Mouse (Mus musculus) adrenal gland, postnatal 10 days (tissue): ENCODE data around the gene Plpp2. TPM values are rescaled to one million over a fixed set of nuclear protein-coding genes. Genes with fewer than 3 reads are reported as not detected.
A peak's percentile ranks its signal among the peaks of the same experiment; 100 is the strongest.

Source experiments
- DNase-seq: peaks from one replicate; pipeline ENCODE4 v3.0.0; 2021; ENCODE audit warnings: mixed read lengths
- total RNA-seq, 2 experiments: library from RNA; stranded (reverse); gene quantifications; 2 replicates each; pipeline ENCODE4 v1.2.3; 2021

Plpp2 gene
- total RNA-seq, 2 experiments from 2014 or later = 16.4 to 19.4 TPM

DNA sequence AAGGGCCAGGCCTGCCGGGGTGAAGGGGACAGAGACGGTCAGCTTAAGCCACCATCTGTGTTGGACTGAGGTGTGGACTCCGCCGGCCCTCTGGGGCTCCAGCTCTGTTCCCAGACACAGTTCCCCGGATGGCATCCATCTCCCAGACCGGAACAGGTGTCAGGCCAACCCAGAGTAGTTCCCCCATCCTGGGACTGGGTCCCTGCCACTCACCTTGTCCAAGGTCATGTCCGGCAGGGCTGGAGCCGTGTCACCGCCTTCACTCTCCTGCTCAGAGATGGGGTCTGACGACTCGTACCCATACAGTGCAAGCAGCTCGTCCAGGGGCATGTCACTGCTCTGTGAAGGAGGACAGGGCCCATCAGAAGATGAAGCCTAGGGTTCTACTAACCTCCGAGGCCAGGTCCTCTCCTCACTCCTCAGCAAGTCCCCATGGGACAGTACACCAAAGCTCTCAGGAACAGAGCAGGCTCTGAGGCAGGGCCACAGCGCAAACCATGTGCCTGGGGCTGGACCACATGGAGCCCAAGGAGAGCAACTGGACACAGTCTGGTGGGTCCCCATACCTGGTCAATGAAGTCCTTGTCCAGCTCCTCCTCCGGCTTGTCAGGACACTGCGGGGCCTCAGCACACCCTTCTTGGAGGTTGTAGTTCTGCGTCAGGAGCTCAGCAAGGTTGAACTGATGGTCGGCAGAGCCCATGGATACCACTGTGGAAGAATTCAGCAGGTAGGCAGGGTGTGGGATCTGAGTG lies 15.6 kb upstream of the Plpp2 start:
- no peak for DNase-seq

- DNase-seq = no peak
Measured at GRCm38 (mm10) chr10:79548546-79548945, 14.9 kb upstream of the Plpp2 start.

DNA sequence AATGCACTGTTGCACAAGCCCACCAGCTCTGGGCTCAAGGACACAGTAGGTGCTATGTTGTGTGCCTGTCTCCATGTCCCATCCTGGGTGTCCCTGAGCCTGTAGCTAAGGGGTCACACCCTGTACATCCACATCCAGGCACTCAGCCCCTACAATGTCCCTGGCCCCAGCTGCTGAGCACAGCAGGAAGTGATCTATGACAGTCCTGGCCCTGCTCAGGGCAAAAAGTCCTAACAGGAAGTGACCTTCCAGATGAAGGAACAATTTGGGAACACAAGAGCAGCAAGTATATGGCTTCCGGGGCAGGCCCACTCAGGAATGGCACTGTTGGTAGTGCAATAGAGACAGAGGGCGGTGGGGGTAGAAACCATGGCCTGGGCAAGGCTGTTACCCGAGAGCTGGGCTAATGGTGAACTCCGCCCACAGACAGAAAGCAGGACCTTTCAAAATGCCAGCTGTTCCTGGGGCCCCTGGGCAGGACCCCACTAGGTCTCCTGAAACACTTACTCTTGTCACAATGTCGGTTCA lies 13.6 kb upstream of the Plpp2 start:
- DNase-seq = no peak

GRCm38 (mm10) chr10:79546483-79546882 lies 12.9 kb upstream of the Plpp2 start:
- DNase-seq = no peak

DNA sequence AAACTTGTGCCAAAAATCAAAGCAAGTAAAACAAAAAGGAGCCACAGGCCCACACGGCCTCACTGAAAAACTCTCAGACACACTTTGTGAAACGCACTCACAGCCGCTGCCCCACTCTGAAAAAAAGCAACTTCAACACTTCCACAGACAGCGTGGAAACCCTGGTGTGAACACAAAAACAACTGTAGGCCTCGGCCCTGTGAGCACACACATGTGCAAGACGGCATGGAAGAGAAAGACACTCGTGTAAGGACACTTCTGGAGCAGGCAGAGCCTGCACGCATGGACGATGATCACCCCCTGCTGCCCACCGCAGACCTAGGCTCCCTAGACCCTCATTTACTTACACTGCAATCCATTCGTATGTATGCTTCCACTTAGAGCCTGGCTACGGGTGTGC lies 12.3 kb upstream of the Plpp2 start:
- DNase-seq = no peak

- DNase-seq = no peak
Measured at GRCm38 (mm10) chr10:79544631-79545030, 11.0 kb upstream of the Plpp2 start.

DNA sequence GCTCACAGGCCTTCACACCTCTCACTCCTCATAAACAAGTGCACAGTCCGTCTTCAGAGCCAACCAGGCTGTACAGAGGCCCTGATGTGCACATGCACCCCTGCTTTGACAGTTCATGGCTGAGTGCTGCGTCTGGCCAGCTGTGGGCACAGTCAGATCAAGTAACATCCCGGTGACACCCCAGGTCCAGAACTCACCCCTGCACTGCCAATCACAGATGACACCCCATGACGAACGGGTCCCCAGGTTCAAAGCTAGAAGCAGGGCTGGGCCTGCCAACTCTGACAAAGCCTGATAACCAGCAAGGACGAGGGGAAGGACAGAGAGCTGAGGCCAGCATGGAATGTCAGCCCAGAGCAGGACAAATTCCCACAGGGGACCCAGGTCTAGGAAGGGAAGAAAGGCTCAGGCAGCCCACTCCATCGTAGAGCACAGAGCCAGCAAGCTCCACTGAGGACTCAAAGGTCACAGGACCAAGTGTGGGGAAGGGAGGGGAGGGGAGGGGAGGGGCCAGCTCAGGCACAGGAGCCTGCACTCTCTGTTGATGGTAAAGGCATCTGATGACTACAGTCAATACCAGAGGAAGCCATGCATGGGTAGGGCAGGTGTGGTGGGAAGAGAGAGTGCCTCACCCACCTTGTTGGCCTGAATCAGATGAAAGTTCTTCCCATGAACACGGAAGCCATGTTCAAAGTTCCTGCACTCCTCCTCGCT lies 10.4 kb upstream of the Plpp2 start:
- DNase-seq = peak; percentile 60

DNA sequence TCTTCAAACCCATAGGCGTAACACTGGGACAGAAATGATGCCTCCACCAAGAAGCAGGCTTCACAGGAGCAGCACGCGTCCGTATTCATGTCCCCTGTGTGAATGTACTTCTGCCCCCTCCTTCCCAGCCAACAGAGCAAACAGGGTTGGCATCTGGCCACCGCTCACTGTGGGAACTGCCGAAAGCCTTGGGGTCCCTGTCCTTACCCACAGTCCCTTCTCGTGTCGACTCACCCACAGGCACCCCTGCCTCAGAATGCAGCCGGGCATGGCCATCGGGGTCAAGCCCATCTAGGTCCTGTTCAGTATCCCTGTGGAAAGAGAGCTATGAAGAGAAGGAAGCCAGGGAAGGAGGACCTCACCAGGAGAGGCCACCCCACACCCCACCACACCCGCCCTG lies 8.6 kb upstream of the Plpp2 start:
- no peak for DNase-seq

DNA sequence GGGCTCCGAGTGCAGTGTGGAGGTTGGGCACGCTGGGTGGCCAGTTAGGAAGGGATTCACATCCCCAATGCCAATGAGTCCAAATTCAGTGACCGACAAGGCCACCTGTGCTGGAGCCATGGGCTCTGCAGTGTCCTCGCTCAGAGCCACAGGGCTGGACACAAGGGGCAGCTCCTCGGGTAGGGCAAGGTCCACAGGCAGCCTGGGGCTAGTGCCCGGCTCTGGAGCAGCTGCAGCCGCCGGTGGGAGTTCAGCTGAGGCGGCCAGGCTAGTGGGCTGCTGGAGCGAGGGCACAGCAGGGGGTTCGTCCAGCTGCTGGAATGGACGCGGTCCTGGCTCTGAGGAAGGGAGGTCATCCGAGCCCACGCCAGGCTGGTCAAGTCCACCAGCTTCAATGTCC lies 7.9 kb upstream of the Plpp2 start:
- DNase-seq = no peak

DNA sequence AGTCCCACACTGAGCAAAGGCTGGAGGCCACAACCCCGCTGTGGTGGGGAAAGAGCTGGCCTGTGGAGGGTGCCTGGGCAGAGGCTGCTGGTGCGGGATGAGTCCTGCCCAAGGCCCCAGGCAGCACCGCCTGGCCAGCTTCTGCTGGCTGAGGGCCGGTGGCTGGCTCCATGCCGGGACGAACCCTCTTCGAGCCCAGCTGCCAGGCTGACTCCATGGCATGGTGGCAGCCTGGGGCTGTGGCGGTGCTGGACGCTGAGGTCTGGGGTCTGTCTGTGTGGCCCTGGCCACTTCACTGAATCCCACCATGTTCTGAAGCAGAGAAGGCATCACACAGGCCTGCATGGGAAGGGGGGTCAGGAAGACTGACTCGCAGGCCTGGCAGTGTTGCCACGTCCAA lies 7.2 kb upstream of the Plpp2 start:
- DNase-seq = no peak

GRCm38 (mm10) chr10:79539701-79540495 lies 6.3 kb upstream of the Plpp2 start:
- no peak for DNase-seq

DNA sequence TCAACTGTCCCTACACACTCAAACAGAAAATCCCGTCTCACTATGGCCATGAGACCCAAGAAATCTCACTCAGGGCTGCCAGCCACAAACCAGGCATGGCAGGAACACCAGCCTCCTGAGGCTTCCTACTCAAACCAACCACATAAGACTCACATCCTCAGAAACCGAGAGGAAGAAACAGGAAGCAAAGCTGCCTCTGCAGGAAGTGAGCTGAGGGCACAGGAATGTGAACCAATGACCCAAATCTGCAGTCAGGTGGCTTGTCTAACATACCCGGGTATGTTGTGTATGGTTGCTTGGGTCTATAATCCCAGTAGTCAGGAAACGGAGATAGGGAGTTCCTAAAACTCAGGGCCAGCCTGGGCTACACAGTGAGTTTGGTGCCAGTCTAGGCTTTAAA lies 5.3 kb upstream of the Plpp2 start:
- DNase-seq = no peak

- DNase-seq = no peak
Measured at GRCm38 (mm10) chr10:79538323-79538722, 4.7 kb upstream of the Plpp2 start.

DNA sequence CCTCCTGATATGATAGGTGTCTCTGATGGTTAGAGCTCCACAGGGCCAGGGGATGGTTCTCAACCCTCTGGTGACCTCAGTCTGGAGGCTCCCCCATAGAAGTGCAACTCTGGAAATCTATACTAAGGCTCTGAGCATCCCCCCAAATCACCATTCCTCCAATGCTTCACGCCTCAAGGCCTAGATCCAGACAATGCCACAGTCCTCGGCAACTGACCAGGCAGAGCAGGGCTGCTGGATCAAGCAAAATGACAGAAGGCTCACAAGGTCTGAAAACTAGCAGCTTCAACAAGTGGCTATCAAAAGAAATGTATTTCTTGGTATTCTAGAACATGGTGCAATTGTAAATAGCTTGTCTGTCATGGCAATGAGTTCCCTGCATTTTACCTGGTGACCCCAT lies 4.2 kb upstream of the Plpp2 start:
- no peak for DNase-seq

DNA sequence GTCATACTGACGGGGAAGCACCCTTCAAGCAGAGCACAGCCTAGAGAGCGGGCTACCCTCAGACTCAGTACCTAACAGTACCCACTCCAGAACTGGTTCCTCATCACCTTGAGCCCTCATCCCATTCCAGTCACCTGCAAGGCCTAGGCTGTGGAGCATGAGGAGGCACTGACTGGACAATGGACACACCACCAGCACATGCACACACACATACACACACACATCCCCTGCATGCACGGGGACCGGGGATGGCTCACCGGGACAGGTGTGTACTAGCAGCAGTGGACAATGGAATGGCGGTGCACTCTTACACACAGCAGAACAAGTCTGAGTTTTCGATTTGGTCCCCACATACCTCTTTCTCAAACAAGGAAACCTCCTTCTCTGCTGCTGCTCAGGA lies 3.7 kb upstream of the Plpp2 start:
- no peak for DNase-seq

- no peak for DNase-seq
Measured at GRCm38 (mm10) chr10:79536461-79537080, 3.0 kb upstream of the Plpp2 start.

- DNase-seq = no peak
Measured at GRCm38 (mm10) chr10:79535431-79535830, 1.8 kb upstream of the Plpp2 start.

- no peak for DNase-seq
Measured at GRCm38 (mm10) chr10:79534426-79534825, 830 bp upstream of the Plpp2 start.

DNA sequence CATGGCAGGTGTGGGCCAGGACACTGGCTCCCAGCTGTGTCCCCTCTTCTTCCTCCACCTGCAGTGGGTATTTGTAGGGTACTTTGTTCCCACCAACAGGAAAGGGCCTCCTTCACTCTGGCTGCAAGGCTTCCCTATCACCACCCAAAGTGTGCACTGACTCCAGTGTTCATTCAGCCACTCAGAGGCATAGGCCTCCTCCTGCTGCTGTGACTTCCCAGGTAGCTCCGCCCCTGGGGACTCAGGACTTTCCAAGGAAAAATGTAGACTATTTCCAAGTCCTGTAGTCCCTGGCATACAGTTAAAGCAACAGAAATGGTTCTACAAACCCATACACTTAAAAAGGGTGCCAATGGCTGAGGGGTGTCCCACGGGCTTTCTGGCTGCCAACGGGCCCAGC lies 918 bp downstream of the Plpp2 start:
- DNase-seq = no peak

- no peak for DNase-seq
Measured at GRCm38 (mm10) chr10:79531593-79531992, 2.0 kb downstream of the Plpp2 start.

- no peak for DNase-seq
Measured at GRCm38 (mm10) chr10:79530721-79531120, 2.9 kb downstream of the Plpp2 start.

DNA sequence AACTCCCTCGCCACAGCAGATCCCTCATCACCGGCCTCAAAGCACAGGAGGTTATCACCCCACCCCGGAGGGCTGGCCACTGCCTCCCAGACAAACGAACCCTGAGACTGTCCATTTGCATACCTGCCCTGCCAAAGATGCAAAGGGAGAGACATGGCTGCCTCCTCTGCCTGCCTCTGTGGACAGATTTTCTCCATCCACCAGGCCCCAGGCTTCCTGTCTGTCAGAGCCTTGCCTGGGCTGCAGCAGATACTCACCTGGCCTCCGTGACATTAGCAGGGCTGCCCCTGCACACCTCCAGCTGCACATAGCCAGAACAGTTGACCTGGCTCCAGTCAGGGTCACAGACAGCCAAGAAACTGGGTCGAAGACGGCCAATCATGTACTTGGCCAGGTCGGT lies 3.4 kb downstream of the Plpp2 start:
- DNase-seq = no peak
